Mouse (Mus musculus): ENCODE measurements around the gene Rnf145.

GRCm38 (mm10) chr11:44613411-44614180, 94.8 kb downstream of the Rnf145 start:
- TF ChIP-seq GATA1 (IDR thresholded peaks at IDR 0.05; ENCODE audit: low read length) (no peak), TAL1 (IDR thresholded peaks at IDR 0.05; ENCODE audit: low read length) (no peak)
